ENCODE assay signal across 22 mouse cellular contexts in the genomic region with DNA sequence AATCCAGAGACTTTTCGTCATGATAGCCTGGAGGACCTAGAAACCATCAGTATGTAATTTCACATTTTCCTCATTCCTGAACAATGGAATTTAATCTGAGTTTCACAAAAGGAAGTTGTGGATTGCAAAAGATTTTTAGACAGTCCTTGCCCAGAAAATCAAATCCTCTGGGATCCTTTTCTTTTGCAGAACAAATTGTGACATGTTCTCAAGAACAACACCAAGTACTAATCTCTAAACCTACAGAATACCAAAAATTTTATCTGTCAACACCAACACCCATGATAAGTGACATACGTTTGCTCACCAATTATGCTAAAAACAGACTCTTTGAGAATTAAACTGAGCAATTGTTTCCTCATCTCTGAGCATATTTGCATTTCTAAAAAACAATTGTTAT.
DNase-seq lines count a peak whose midpoint lies in the region; ATAC-seq and TF ChIP-seq lines count a peak whose summit lies in the region.
"Had no signal": no experiment of that assay in that cellular context is flagged by ENCODE, and none has a peak within 500 bp of the region (broad histone marks: within the 10 kb centered on the region; RNA-seq: fewer than 3 reads in every experiment).

No protein-coding gene starts in this region.

- H3K4me1 ChIP-seq in liver, embryonic 13.5 days (replicated peaks) = peaks cover 7% of the 10 kb centered on the region
- no peaks in the 10 kb centered on the region for H3K4me1 ChIP-seq in liver, postnatal 0 days (ENCODE audit: insufficient read depth)
- H3K4me1 ChIP-seq: forebrain, embryonic 12.5 days; heart, embryonic 12.5 days; hindbrain, embryonic 12.5 days had no signal

- no peak overlapping the region for H3K9ac ChIP-seq in liver, embryonic 13.5 days
- H3K9ac ChIP-seq in liver, postnatal 0 days (replicated peaks) = no peak overlapping the region
- H3K9ac ChIP-seq: embryonic facial prominence, embryonic 13.5 days; forebrain, embryonic 12.5 days; heart, embryonic 12.5 days; hindbrain, embryonic 12.5 days had no signal

- peak; percentile 42 to 47 for DNase-seq in heart, adult 18-20 months
- DNase-seq in heart, postnatal 4 days = no peak
- no peak for DNase-seq in liver, embryonic 13.5 days
- no peak for DNase-seq in liver
- DNase-seq in liver, postnatal 0 days = no peak
- no peak for DNase-seq in kidney, postnatal 4 days
- DNase-seq in left cerebral cortex, adult 18-20 months (ENCODE audit: low spot score in 2 of 2) = no peak
- DNase-seq: adrenal gland, adult 8-10 months; adrenal gland, postnatal 36 days; cerebellum, adult 11 months; cerebellum, adult 9-11 months; cerebellum, postnatal 36 days; gastrocnemius, postnatal 25 days; heart, postnatal 36 days had no signal

- no peaks in the 10 kb centered on the region for H3K27me3 ChIP-seq in liver, embryonic 13.5 days
- no peaks in the 10 kb centered on the region for H3K27me3 ChIP-seq in liver, postnatal 0 days (ENCODE audit: insufficient read depth, low read length)
- H3K27me3 ChIP-seq: CH12.LX; embryonic facial prominence, embryonic 13.5 days; forebrain, embryonic 12.5 days; heart, embryonic 12.5 days; hindbrain, embryonic 12.5 days had no signal

- no peak for TF ChIP-seq CTCF in liver, postnatal 0 days (IDR thresholded peaks at IDR 0.05; ENCODE audit: low read depth)

- TF ChIP-seq EP300 in liver, postnatal 0 days (IDR thresholded peaks at IDR 0.05; ENCODE audit: low read depth) = peak; percentile 43

- H3K4me3 ChIP-seq in liver, embryonic 13.5 days (replicated peaks) = no peak overlapping the region
- H3K4me3 ChIP-seq in liver, postnatal 0 days (ENCODE audit: low read depth, low read length) = no peak overlapping the region
- H3K4me3 ChIP-seq: embryonic facial prominence, embryonic 13.5 days; forebrain, embryonic 12.5 days; heart, embryonic 12.5 days; hindbrain, embryonic 12.5 days had no signal

- H3K36me3 ChIP-seq in liver, embryonic 13.5 days = no peaks in the 10 kb centered on the region
- no peaks in the 10 kb centered on the region for H3K36me3 ChIP-seq in liver, postnatal 0 days (replicated peaks; ENCODE audit: insufficient read depth, low read length)
- H3K36me3 ChIP-seq: embryonic facial prominence, embryonic 13.5 days; forebrain, embryonic 12.5 days; heart, embryonic 12.5 days; hindbrain, embryonic 12.5 days had no signal

- no peak overlapping the region for H3K27ac ChIP-seq in liver, embryonic 13.5 days
- no peak overlapping the region for H3K27ac ChIP-seq in liver, postnatal 0 days (ENCODE audit: low read depth)
- H3K27ac ChIP-seq: embryonic facial prominence, embryonic 13.5 days; forebrain, embryonic 12.5 days; hindbrain, embryonic 12.5 days had no signal

- no peaks in the 10 kb centered on the region for H3K9me3 ChIP-seq in liver, embryonic 13.5 days (replicated peaks)
- H3K9me3 ChIP-seq in liver, postnatal 0 days (ENCODE audit: low read length) = no peaks in the 10 kb centered on the region
- H3K9me3 ChIP-seq: embryonic facial prominence, embryonic 13.5 days; forebrain, embryonic 12.5 days; heart, embryonic 12.5 days; hindbrain, embryonic 12.5 days had no signal

- WGBS in liver, embryonic 13.5 days (ENCODE audit: insufficient replicate concordance) = 16% methylated on average over 2 of the region's 2 CpGs
- 48% methylated on average over 2 of the region's 2 CpGs for WGBS in liver, postnatal 0 days (ENCODE audit: insufficient replicate concordance)

- H3K4me2 ChIP-seq in liver, embryonic 13.5 days = no peak overlapping the region
- no peak overlapping the region for H3K4me2 ChIP-seq in liver, postnatal 0 days (ENCODE audit: low read depth, low read length)
- H3K4me2 ChIP-seq: embryonic facial prominence, embryonic 13.5 days; forebrain, embryonic 12.5 days; heart, embryonic 12.5 days; hindbrain, embryonic 12.5 days had no signal

- ATAC-seq in liver, embryonic 13.5 days (ENCODE audit: low read depth) = peak; percentile 55; the same call in 1 of the 2 replicates
- ATAC-seq in liver, postnatal 0 days = no peak
- ATAC-seq: forebrain, embryonic 16.5 days; hindbrain, embryonic 16.5 days; inflammation-experienced regulatory T-cells, adult 6 months had no signal

Comparison
In these comparisons a context has a peak if more than half of its experiments do, and no peak if none do; other contexts are left out.
1. DNase-seq: peak in heart, adult 18-20 months (2 of 2); none in heart, postnatal 4 days (single experiment), liver, embryonic 13.5 days (single experiment), liver (single experiment), liver, postnatal 0 days (single experiment), kidney, postnatal 4 days (0 of 2) and left cerebral cortex, adult 18-20 months (0 of 2).